Mouse (Mus musculus) hindbrain, embryonic 15.5 days (tissue): Measurements from ENCODE around the gene Rpl18a. TPM values are rescaled to one million over a fixed set of nuclear protein-coding genes. Genes with fewer than 3 reads are reported as not detected.

Experiments used
- ATAC-seq: fragments of 200-750 bp; cut with Nextera tagmentation; 2 replicates; pipeline ENCODE4 v1.8.0; 2017; ENCODE audit warnings: low read depth, moderate number of reproducible peaks, moderate TSS enrichment; ENCODE audit not compliant: low FRiP score
- H3K27ac ChIP-seq: fragments of 300-500 bp; sonication (generic); replicated peaks from 2 replicates; pipeline ENCODE4 v1.5.1; 2015; ENCODE audit warnings: mild to moderate bottlenecking, inconsistent platforms
- H3K27me3 ChIP-seq: fragments of 300-500 bp; sonication (generic); 2 replicates; pipeline ENCODE4 v1.6.1; 2015; ENCODE audit warnings: control low read depth, inconsistent platforms
- H3K36me3 ChIP-seq: fragments of 300-500 bp; sonication (generic); 2 replicates; pipeline ENCODE4 v1.6.1; 2015; ENCODE audit warnings: control low read depth, inconsistent platforms
- H3K4me1 ChIP-seq: fragments of 300-500 bp; sonication (generic); replicated peaks from 2 replicates; pipeline ENCODE4 v1.6.1; 2015; ENCODE audit warnings: control low read depth, inconsistent platforms
- H3K4me2 ChIP-seq: fragments of 300-500 bp; sonication (generic); 2 replicates; pipeline ENCODE4 v1.6.1; 2015; ENCODE audit warnings: moderate library complexity, mild to moderate bottlenecking, inconsistent platforms
- H3K4me3 ChIP-seq: fragments of 300-500 bp; sonication (generic); 2 replicates; pipeline ENCODE4 v1.5.1; 2015; ENCODE audit warnings: mild to moderate bottlenecking, inconsistent platforms
- H3K9ac ChIP-seq: fragments of 300-500 bp; sonication (generic); 2 replicates; pipeline ENCODE4 v1.6.1; 2015; ENCODE audit warnings: inconsistent platforms
- H3K9me3 ChIP-seq: fragments of 300-500 bp; sonication (generic); 2 replicates; pipeline ENCODE4 v1.6.1; 2016; ENCODE audit warnings: control low read depth, inconsistent platforms
- WGBS: fragments of 180-500 bp; shearing (Covaris S2); methylation state at CpG from one replicate; pipeline ENCODE4 v1.1.7; 2015; 5-methylcytosine and 5-hydroxymethylcytosine counted together
- microRNA counts: library from miRNA; unstranded; fragments of <30 nt; microRNA quantifications from one replicate; lab custom pipeline; 2016
- microRNA-seq: library from miRNA; unstranded; fragments of <30 nt; microRNA quantifications from one replicate; pipeline ENCODE4, GENCODE M21; 2016
- polyA plus RNA-seq: library from polyadenylated mRNA; unstranded; fragments of >200 nt; fragmentation: Nextera tagmentation; extraction: Ambion mirVana; gene quantifications from 2 replicates; pipeline ENCODE4 v1.2.1, GENCODE M21; 2015

The Rpl18a gene
- polyA plus RNA-seq, 1 experiment from 2014 or later, result 2,082 TPM

- no peak overlapping the region for H3K27ac ChIP-seq
- no peaks in the 10 kb centered on the region for H3K9me3 ChIP-seq
- H3K4me1 ChIP-seq, result 0 out of 2 replicates have a peak, but pooled peaks cover under 1% of the 10 kb centered on the region
- no peaks in the 10 kb centered on the region for H3K36me3 ChIP-seq
- H3K27me3 ChIP-seq, result no peaks in the 10 kb centered on the region
- WGBS, result 88% methylated on average over 3 of the region's 3 CpGs
- no peak overlapping the region for H3K9ac ChIP-seq
- H3K4me2 ChIP-seq, result no peak overlapping the region
- ATAC-seq, result no peak
- H3K4me3 ChIP-seq, result no peak overlapping the region
Observed at GRCm38 (mm10) chr8:70849333-70849990, 47.8 kb downstream of the Rpl18a start.

GRCm38 (mm10) chr8:70846371-70847154 is 50.6 kb downstream of the Rpl18a start:
- Histone ChIP-seq H3K4me2 (no peak overlapping the region), H3K9ac (no peak overlapping the region), H3K4me3 (no peak overlapping the region), H3K27me3 (no peaks in the 10 kb centered on the region), H3K27ac (no peak overlapping the region), H3K36me3 (no peaks in the 10 kb centered on the region), H3K4me1 (no peaks in the 10 kb centered on the region), H3K9me3 (no peaks in the 10 kb centered on the region)
- ATAC-seq, result no peak
- 58% methylated on average over 15 of the region's 15 CpGs for WGBS

GRCm38 (mm10) chr8:70845108-70845507 is 52.1 kb downstream of the Rpl18a start:
- no peaks in the 10 kb centered on the region for H3K9me3 ChIP-seq
- H3K4me2 ChIP-seq, result no peak overlapping the region
- H3K4me1 ChIP-seq, result peaks cover 9% of the 10 kb centered on the region
- no peak for ATAC-seq
- H3K36me3 ChIP-seq, result no peaks in the 10 kb centered on the region
- no peaks in the 10 kb centered on the region for H3K27me3 ChIP-seq
- no peak overlapping the region for H3K27ac ChIP-seq
- H3K9ac ChIP-seq, result no peak overlapping the region
- WGBS, result 45% methylated on average over 5 of the region's 5 CpGs
- no peak overlapping the region for H3K4me3 ChIP-seq

MicroRNA genes within 50 kb of the gene (microRNA counts, 519-probe panel; counts per million panel counts)
- microRNA mmu-miR-1969 (lab: Ali Mortazavi, UCI), result not detected

Small RNA genes lying within 50 kb of the gene (microRNA-seq; reads per million reads assigned to microRNA genes)
- 11.6 reads per million, percentile 29 among the genes with 10 or more reads in this experiment for gene Mir1969
- 0.65 reads per million for gene Mir7067

Other genes with a start within 250 kb of the Rpl18a start
- 76.5 and 77.8 TPM in 2 replicates for gene Pgpep1, start 237.0 kb downstream of the Rpl18a start, polyA plus RNA-seq
- gene Lsm4, start 224.2 kb downstream of the Rpl18a start, polyA plus RNA-seq, result 192 and 193 TPM in 2 replicates
- gene Jund, start 198.5 kb downstream of the Rpl18a start, polyA plus RNA-seq, result 98.4 and 105 TPM in 2 replicates
- gene Iqcn, start 194.0 kb downstream of the Rpl18a start, polyA plus RNA-seq, result 0.09 TPM in 2 replicates
- gene Gm3336, start 178.9 kb downstream of the Rpl18a start, polyA plus RNA-seq, result not detected in 2 replicates
- 0.21 and 0.35 TPM in 2 replicates for gene Pde4c, start 173.7 kb downstream of the Rpl18a start, polyA plus RNA-seq
- gene Rab3a, start 142.7 kb downstream of the Rpl18a start, polyA plus RNA-seq, result 503 and 561 TPM in 2 replicates
- gene Mpv17l2, start 136.5 kb downstream of the Rpl18a start, polyA plus RNA-seq, result 40.4 and 44.9 TPM in 2 replicates
- 104 and 113 TPM in 2 replicates for gene Pik3r2, start 120.7 kb downstream of the Rpl18a start, polyA plus RNA-seq
- gene Mast3, start 92.4 kb downstream of the Rpl18a start, polyA plus RNA-seq, result 21.2 and 25.1 TPM in 2 replicates
- gene Il12rb1, start 89.0 kb downstream of the Rpl18a start, polyA plus RNA-seq, result 0.14 TPM in 1 of 2 replicates, not detected in the other
- 7.8 and 8.0 TPM in 2 replicates for gene Arrdc2, start 57.7 kb downstream of the Rpl18a start, polyA plus RNA-seq
- 19.2 and 19.8 TPM in 2 replicates for gene Kcnn1, start 34.2 kb downstream of the Rpl18a start, polyA plus RNA-seq
- 166 and 176 TPM in 2 replicates for gene Ccdc124, start 23.5 kb downstream of the Rpl18a start, polyA plus RNA-seq
- gene Slc5a5, start 4.7 kb downstream of the Rpl18a start, polyA plus RNA-seq, result 1.7 and 1.9 TPM in 2 replicates
- 62.0 and 68.5 TPM in 2 replicates for gene Map1s, start 8.5 kb upstream of the Rpl18a start, polyA plus RNA-seq